Mouse (Mus musculus) CH12.LX (cell line): ENCODE data around the gene Nupr1l. TPM values are rescaled to one million over a fixed set of nuclear protein-coding genes. Genes with fewer than 3 reads are reported as not detected.

ENCODE experiments used
- DNase-seq: peaks from one replicate; pipeline ENCODE4 v3.0.0-alpha.2; 2013; ENCODE audit errors: extremely low read depth
- H3K27ac ChIP-seq: 2 replicates; pipeline ENCODE4 v1.5.1; 2012; ENCODE audit warnings: low read depth, mild to moderate bottlenecking, control low read depth, moderate library complexity; ENCODE audit not compliant: insufficient read depth
- H3K27me3 ChIP-seq: replicated peaks from 2 replicates; pipeline ENCODE3; 2012; ENCODE audit warnings: inconsistent platforms
- H3K36me3 ChIP-seq, 2 experiments: replicated peaks in 1 of 2; 2 replicates each; pipeline versions ENCODE3 to v1.6.1; 2012; ENCODE audit warnings: inconsistent platforms in 1 of 2, low read length in 1 of 2, mild to moderate bottlenecking in 1 of 2, mixed read lengths in 1 of 2, moderate library complexity in 1 of 2; ENCODE audit not compliant: control insufficient read depth in 1 of 2, insufficient read depth in 1 of 2
- H3K4me1 ChIP-seq, 2 experiments: 2 replicates each; pipeline ENCODE4 v1.6.1; 2012; ENCODE audit warnings: inconsistent platforms in 1 of 2, moderate library complexity in 1 of 2; ENCODE audit not compliant: insufficient read depth in 2 of 2, control insufficient read depth in 1 of 2
- H3K4me2 ChIP-seq: 2 replicates; pipeline ENCODE4 v1.6.1; 2012; ENCODE audit warnings: low read depth, mild to moderate bottlenecking, control low read depth; ENCODE audit not compliant: poor library complexity, insufficient read depth, severe bottlenecking
- H3K4me3 ChIP-seq, 3 experiments: fragments of 150-350 bp in 1 of 3; sonication (generic) in 1 of 3; replicated peaks in 1 of 3; 2 replicates each; pipeline versions ENCODE3 to v1.5.1; 2011 to 2012; ENCODE audit warnings: low read depth in 2 of 3, low read length in 2 of 3, mild to moderate bottlenecking in 2 of 3, moderate library complexity in 2 of 3, control low read depth in 1 of 3, improper control_type of control experiment in 1 of 3, inconsistent platforms in 1 of 3, mixed read lengths in 1 of 3; ENCODE audit not compliant: poor library complexity in 1 of 3
- H3K79me2 ChIP-seq: replicated peaks from 2 replicates; pipeline ENCODE4 v1.6.1; 2012; ENCODE audit warnings: mild to moderate bottlenecking, moderate library complexity; ENCODE audit not compliant: control insufficient read depth, poor library complexity, insufficient read depth, severe bottlenecking; ENCODE audit errors: extremely low read depth
- H3K9ac ChIP-seq: 2 replicates; pipeline ENCODE4 v1.6.1; 2012; ENCODE audit warnings: low read depth, mild to moderate bottlenecking, control low read depth, moderate library complexity; ENCODE audit not compliant: insufficient read depth
- H3K9me3 ChIP-seq: replicated peaks from 2 replicates; pipeline ENCODE3; 2012; ENCODE audit warnings: low read length, inconsistent platforms, mixed read lengths
- CHD1 ChIP-seq: IDR thresholded peaks from 2 replicates; pipeline ENCODE4 v1.6.1; 2012; ENCODE audit warnings: low read depth, low read length, improper control_type of control experiment, inconsistent platforms
- CHD2 ChIP-seq: IDR thresholded peaks from 2 replicates; pipeline ENCODE4 v1.6.1; 2011; ENCODE audit warnings: low read length, improper control_type of control experiment
- CTCF ChIP-seq, 2 experiments: IDR thresholded peaks in 1 of 2; conservative IDR thresholded peaks in 1 of 2; 2 replicates each; pipeline ENCODE4 v1.5.1; 2011 to 2012; ENCODE audit warnings: low read depth in 2 of 2, low read length in 2 of 2, improper control_type of control experiment in 1 of 2, inconsistent platforms in 1 of 2, mild to moderate bottlenecking in 1 of 2, moderate library complexity in 1 of 2
- E2F4 ChIP-seq: IDR thresholded peaks from 2 replicates; pipeline ENCODE4 v1.6.1; 2011; ENCODE audit warnings: low read depth, low read length, improper control_type of control experiment; ENCODE audit not compliant: insufficient replicate concordance
- ELF1 ChIP-seq: IDR thresholded peaks from 2 replicates; pipeline ENCODE4 v1.6.1; 2014; ENCODE audit warnings: low read depth, mild to moderate bottlenecking, inconsistent platforms, low read length, improper control_type of control experiment
- EP300 ChIP-seq: IDR thresholded peaks from 2 replicates; pipeline ENCODE4 v1.6.1; 2011; ENCODE audit warnings: low read length, improper control_type of control experiment
- HCFC1 ChIP-seq: IDR thresholded peaks from 2 replicates; pipeline ENCODE4 v1.6.1; 2012; ENCODE audit warnings: low read depth, mild to moderate bottlenecking, inconsistent platforms, low read length, improper control_type of control experiment
- IRF4 ChIP-seq: IDR thresholded peaks from 2 replicates; pipeline ENCODE4 v1.6.1; 2014; ENCODE audit warnings: low read depth, mild to moderate bottlenecking, inconsistent platforms, low read length, improper control_type of control experiment
- JUN ChIP-seq: IDR thresholded peaks from 2 replicates; pipeline ENCODE4 v1.6.1; 2011; ENCODE audit warnings: low read depth, mild to moderate bottlenecking, low read length, improper control_type of control experiment, moderate library complexity; ENCODE audit not compliant: insufficient read depth
- JUND ChIP-seq: conservative IDR thresholded peaks from 2 replicates; pipeline ENCODE4 v1.6.1; 2011; ENCODE audit warnings: low read depth, low read length, improper control_type of control experiment
- KAT2A ChIP-seq: IDR thresholded peaks from 2 replicates; pipeline ENCODE4 v1.6.1; 2012; ENCODE audit warnings: low read length, improper control_type of control experiment, inconsistent platforms; ENCODE audit not compliant: insufficient replicate concordance
- MAFK ChIP-seq: IDR thresholded peaks from 2 replicates; pipeline ENCODE4 v1.6.1; 2011; ENCODE audit warnings: low read length, improper control_type of control experiment; ENCODE audit not compliant: insufficient replicate concordance
- MAX ChIP-seq: IDR thresholded peaks from 2 replicates; pipeline ENCODE4 v1.6.1; 2011; ENCODE audit warnings: low read length, improper control_type of control experiment
- MEF2A ChIP-seq: IDR thresholded peaks from 2 replicates; pipeline ENCODE4 v1.6.1; 2014; ENCODE audit warnings: low read depth, mild to moderate bottlenecking, inconsistent platforms, low read length, improper control_type of control experiment, borderline replicate concordance
- MXI1 ChIP-seq: IDR thresholded peaks from 2 replicates; pipeline ENCODE4 v1.6.1; 2011; ENCODE audit warnings: mild to moderate bottlenecking, low read depth, low read length, improper control_type of control experiment
- MYC ChIP-seq: IDR thresholded peaks from 2 replicates; pipeline ENCODE4 v1.6.1; 2011; ENCODE audit warnings: low read depth, mild to moderate bottlenecking, improper control_type of control experiment, low read length
- NELFE ChIP-seq: IDR thresholded peaks from 2 replicates; pipeline ENCODE4 v1.6.1; 2011; ENCODE audit warnings: low read depth, low read length, improper control_type of control experiment
- NRF1 ChIP-seq: IDR thresholded peaks from 2 replicates; pipeline ENCODE4 v1.6.1; 2014; ENCODE audit warnings: low read depth, mild to moderate bottlenecking, inconsistent platforms, low read length, improper control_type of control experiment, moderate library complexity
- PAX5 ChIP-seq: IDR thresholded peaks from 2 replicates; pipeline ENCODE4 v1.6.1; 2012; ENCODE audit warnings: low read length, inconsistent platforms, mixed read lengths
- POLR2A ChIP-seq: IDR thresholded peaks from 2 replicates; pipeline ENCODE4 v1.6.1; 2011; ENCODE audit warnings: low read depth, mild to moderate bottlenecking, improper control_type of control experiment, low read length
- POLR2AphosphoS2 ChIP-seq: IDR thresholded peaks from 2 replicates; pipeline ENCODE4 v1.6.1; 2011; ENCODE audit warnings: low read depth, low read length, improper control_type of control experiment
- SIN3A ChIP-seq: IDR thresholded peaks from 2 replicates; pipeline ENCODE4 v1.6.1; 2012; ENCODE audit warnings: low read length, improper control_type of control experiment, inconsistent platforms
- SMC3 ChIP-seq: IDR thresholded peaks from 2 replicates; pipeline ENCODE4 v1.6.1; 2011; ENCODE audit warnings: low read depth, low read length, improper control_type of control experiment
- TBP ChIP-seq: conservative IDR thresholded peaks from 2 replicates; pipeline ENCODE4 v1.6.1; 2011; ENCODE audit warnings: low read depth, low read length, improper control_type of control experiment
- TCF12 ChIP-seq: IDR thresholded peaks from 2 replicates; pipeline ENCODE4 v1.6.1; 2014; ENCODE audit warnings: low read depth, mild to moderate bottlenecking, inconsistent platforms, low read length, improper control_type of control experiment
- UBTF ChIP-seq: IDR thresholded peaks from 2 replicates; pipeline ENCODE4 v1.6.1; 2012; ENCODE audit warnings: low read depth, mild to moderate bottlenecking, inconsistent platforms, low read length, improper control_type of control experiment, moderate library complexity
- USF1 ChIP-seq: IDR thresholded peaks from 2 replicates; pipeline ENCODE4 v1.6.1; 2014; ENCODE audit warnings: low read depth, mild to moderate bottlenecking, inconsistent platforms, low read length, improper control_type of control experiment
- USF2 ChIP-seq: conservative IDR thresholded peaks from 2 replicates; pipeline ENCODE4 v1.6.1; 2011; ENCODE audit warnings: low read depth, low read length, improper control_type of control experiment
- ZC3H11A ChIP-seq: IDR thresholded peaks from 2 replicates; pipeline ENCODE4 v1.6.1; 2012; ENCODE audit warnings: low read depth, mild to moderate bottlenecking, inconsistent platforms, low read length, improper control_type of control experiment
- ZMIZ1 ChIP-seq: IDR thresholded peaks from 2 replicates; pipeline ENCODE4 v1.6.1; 2012; ENCODE audit warnings: low read depth, mild to moderate bottlenecking, inconsistent platforms, low read length, improper control_type of control experiment
- ZNF384 ChIP-seq: IDR thresholded peaks from 2 replicates; pipeline ENCODE4 v1.6.1; 2012; ENCODE audit warnings: low read depth, low read length, improper control_type of control experiment, inconsistent platforms
- dilution Hi-C: fragments of 300-500 bp; cut with MboI; formaldehyde crosslinking; loops from 2 replicates; pipeline ENCODE4 v1.14.3; 2020; ENCODE audit warnings: low sequenced_read_pairs; ENCODE audit not compliant: extremely low pct_unique_long_range_greater_than_20kb, extremely low pct_ligation_motif_present
- in situ Hi-C: fragments of 300-500 bp; cut with MboI; formaldehyde crosslinking; loops from 3 replicates; pipeline ENCODE4 v1.14.3; 2019; ENCODE audit warnings: low sequenced_read_pairs, low pct_ligation_motif_present, low pct_unique_long_range_greater_than_20kb, mixed read lengths
- polyA plus RNA-seq: library from polyadenylated mRNA; unstranded; fragments of >175 nt; gene quantifications from 2 replicates; pipeline ENCODE4 v1.2.1, GENCODE M21; 2012; ENCODE audit warnings: low read depth; ENCODE audit not compliant: insufficient read length
- total RNA-seq, 2 experiments: library from RNA; depleted of rRNA; stranded (reverse); fragments of 300-350 nt in 1 of 2; fragments of >200 nt in 1 of 2; gene quantifications; 2 replicates each; pipeline ENCODE4 v1.2.3; 2012 to 2014

Nupr1l gene
- total and polyA plus RNA-seq, 3 experiments, result 0.46 to 0.68 TPM; not detected in 1

DNA sequence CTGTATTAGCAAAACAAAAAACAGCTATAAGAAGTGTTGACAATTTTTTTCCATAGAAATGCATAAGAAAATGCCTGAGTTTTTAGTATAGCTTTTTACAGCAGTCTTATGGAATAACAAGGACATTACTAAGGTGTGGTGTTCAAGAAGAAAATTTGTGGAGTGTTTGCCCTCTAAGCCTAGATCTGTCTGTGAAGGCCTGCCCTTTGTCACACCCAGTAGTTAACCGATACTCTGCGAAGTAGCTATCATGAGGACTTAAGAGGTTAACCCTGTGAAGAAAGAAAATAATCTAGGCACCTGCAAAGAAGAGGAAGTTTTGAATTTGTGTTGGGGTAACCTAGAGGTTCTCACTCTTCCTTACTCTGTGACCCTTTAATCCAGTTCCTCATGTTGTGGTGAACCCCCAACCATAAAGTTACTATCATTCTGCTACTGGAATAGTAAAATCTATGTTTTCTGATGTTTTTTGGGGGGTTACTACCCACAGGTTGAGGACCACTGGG lies 39.2 kb downstream of the Nupr1l start:
- dilution Hi-C loops, result no loop called here
- Histone ChIP-seq H3K36me3 (peaks cover 4 to 29% of the 10 kb centered on the region in 2 experiments), H3K4me1 (peaks cover 2 to 30% of the 10 kb centered on the region in 2 experiments; a peak in 2 of 4 replicates)

DNA sequence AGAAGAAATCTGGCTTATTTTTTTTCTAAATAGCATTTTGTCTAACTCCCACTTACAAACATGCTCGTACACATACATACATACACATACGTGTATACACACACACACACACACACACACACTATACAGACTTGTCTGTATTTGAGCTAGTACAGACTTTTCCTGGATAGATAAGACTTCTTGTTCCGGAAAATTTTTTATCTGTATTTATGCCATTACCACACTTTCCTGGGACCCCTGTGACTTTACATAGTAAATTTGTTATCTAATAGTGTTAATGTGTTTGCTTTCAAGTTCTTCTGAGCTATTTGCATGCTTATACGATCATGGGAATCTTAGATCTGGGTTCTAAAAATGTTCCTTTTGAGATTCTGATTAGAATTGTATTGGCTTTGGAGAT lies 43.8 kb downstream of the Nupr1l start:
- no peak overlapping the region for H3K27ac ChIP-seq
- H3K4me3 ChIP-seq, result no peak overlapping the region
- DNase-seq, result no peak
- peaks cover 2 to 22% of the 10 kb centered on the region in 2 experiments; a peak in 1 of 4 replicates for H3K4me1 ChIP-seq
- H3K9me3 ChIP-seq, result no peaks in the 10 kb centered on the region
- dilution Hi-C loops, result no loop called here
- peaks cover 0 to 26% of the 10 kb centered on the region in 2 experiments for H3K36me3 ChIP-seq
- no peaks in the 10 kb centered on the region for H3K27me3 ChIP-seq
- no peak for TF ChIP-seq CTCF (conservative IDR thresholded peaks at IDR 0.05 in 1 of 2, IDR thresholded peaks at IDR 0.05 in 1 of 2; ENCODE audit: low read depth in 2 of 2, low read length in 2 of 2)
- no peak for TF ChIP-seq PAX5
- TF ChIP-seq CHD2, result no peak
- no peak for TF ChIP-seq KAT2A
- no peak for TF ChIP-seq MXI1
- no peak for TF ChIP-seq ELF1
- TF ChIP-seq HCFC1, result no peak
- no peak for TF ChIP-seq MAX
- TF ChIP-seq TCF12, result no peak
- no peak for TF ChIP-seq EP300
- TF ChIP-seq IRF4, result no peak
- no peak for TF ChIP-seq MAFK
- TF ChIP-seq NRF1, result no peak
- no peak for TF ChIP-seq USF1
- TF ChIP-seq JUND, result no peak
- no peak for TF ChIP-seq SIN3A
- TF ChIP-seq SMC3, result no peak
- no peak for TF ChIP-seq CHD1
- TF ChIP-seq TBP, result no peak
- H3K79me2 ChIP-seq, result peaks cover 10% of the 10 kb centered on the region; the same call in 1 of the 2 replicates
- no peak overlapping the region for H3K9ac ChIP-seq
- H3K4me2 ChIP-seq, result no peak overlapping the region
- in situ Hi-C loops, result no loop called here

More for the DNA sequence above, 39.2 kb downstream of the Nupr1l start:
- no peaks in the 10 kb centered on the region for H3K27me3 ChIP-seq
- TF ChIP-seq JUN, result no peak
- TF ChIP-seq MYC, result no peak
- no peak for TF ChIP-seq E2F4
- no peak for TF ChIP-seq ZC3H11A
- TF ChIP-seq MXI1, result no peak
- TF ChIP-seq TCF12, result no peak
- no peak for TF ChIP-seq MEF2A
- no peak for TF ChIP-seq ELF1
- no peak for TF ChIP-seq POLR2AphosphoS2
- TF ChIP-seq ZNF384, result no peak
- TF ChIP-seq POLR2A, result no peak
- TF ChIP-seq SMC3, result no peak
- TF ChIP-seq SIN3A, result no peak
- TF ChIP-seq ZMIZ1, result no peak
- no peak for TF ChIP-seq NRF1
- no peak for TF ChIP-seq KAT2A
- TF ChIP-seq UBTF, result no peak
- no peak for TF ChIP-seq NELFE
- TF ChIP-seq USF2, result no peak
- no peak for DNase-seq
- no peak overlapping the region for H3K27ac ChIP-seq
- no peak overlapping the region for H3K4me3 ChIP-seq
- no peak overlapping the region for H3K4me2 ChIP-seq
- no peak overlapping the region for H3K9ac ChIP-seq
- in situ Hi-C loops, result no loop called here
- no peaks in the 10 kb centered on the region for H3K9me3 ChIP-seq
- peaks cover 17% of the 10 kb centered on the region for H3K79me2 ChIP-seq
